Mouse (Mus musculus) hindbrain, embryonic 12.5 days (tissue): ENCODE measurements around the gene Gm20388. TPM values are rescaled to one million over a fixed set of nuclear protein-coding genes. Genes with fewer than 3 reads are reported as not detected.

ENCODE experiments used
- ATAC-seq: fragments of 200-750 bp; cut with Nextera tagmentation; 2 replicates; pipeline ENCODE4 v1.8.0; 2017; ENCODE audit warnings: moderate TSS enrichment; ENCODE audit not compliant: low FRiP score
- H3K27ac ChIP-seq: fragments of 300-500 bp; sonication (generic); 2 replicates; pipeline ENCODE4 v1.5.1; 2016; ENCODE audit warnings: mild to moderate bottlenecking
- H3K27me3 ChIP-seq: fragments of 300-500 bp; sonication (generic); 2 replicates; pipeline ENCODE4 v1.6.1; 2016; ENCODE audit warnings: mild to moderate bottlenecking
- H3K36me3 ChIP-seq: fragments of 300-500 bp; sonication (generic); 2 replicates; pipeline ENCODE4 v1.6.1; 2016; ENCODE audit warnings: mild to moderate bottlenecking
- H3K4me1 ChIP-seq: fragments of 300-500 bp; sonication (generic); 2 replicates; pipeline ENCODE4 v1.6.1; 2016
- H3K4me2 ChIP-seq: fragments of 300-500 bp; sonication (generic); replicated peaks from 2 replicates; pipeline ENCODE4 v1.6.1; 2016; ENCODE audit warnings: mild to moderate bottlenecking
- H3K4me3 ChIP-seq: fragments of 300-500 bp; sonication (generic); 2 replicates; pipeline ENCODE4 v1.5.1; 2016; ENCODE audit warnings: mild to moderate bottlenecking
- H3K9ac ChIP-seq: fragments of 300-500 bp; sonication (generic); 2 replicates; pipeline ENCODE4 v1.6.1; 2016; ENCODE audit warnings: mild to moderate bottlenecking, moderate library complexity
- H3K9me3 ChIP-seq: fragments of 300-500 bp; sonication (generic); replicated peaks from 2 replicates; pipeline ENCODE4 v1.6.1; 2016; ENCODE audit warnings: mild to moderate bottlenecking
- WGBS: fragments of 180-500 bp; shearing (Covaris S2); methylation state at CpG from one replicate; pipeline ENCODE4 v1.1.7; 2016; 5-methylcytosine and 5-hydroxymethylcytosine counted together
- polyA plus RNA-seq: library from polyadenylated mRNA; unstranded; fragments of >200 nt; fragmentation: Nextera tagmentation; extraction: Ambion mirVana; gene quantifications from 2 replicates; pipeline ENCODE4 v1.2.1, GENCODE M21; 2016

The Gm20388 gene
- polyA plus RNA-seq, 1 experiment from 2014 or later = not detected

- H3K9ac ChIP-seq = no peak overlapping the region
- H3K27ac ChIP-seq = no peak overlapping the region
- H3K4me1 ChIP-seq = no peaks in the 10 kb centered on the region
- WGBS = 89% methylated on average over 3 of the region's 3 CpGs
- no peaks in the 10 kb centered on the region for H3K9me3 ChIP-seq
- H3K4me3 ChIP-seq = no peak overlapping the region
- H3K36me3 ChIP-seq = peaks cover 69% of the 10 kb centered on the region
- no peak for ATAC-seq
- H3K27me3 ChIP-seq = no peaks in the 10 kb centered on the region
- no peak overlapping the region for H3K4me2 ChIP-seq
These were observed 2085.3 kb downstream of the Gm20388 start for GRCm38 (mm10) chr8:121995895-121996294.

DNA sequence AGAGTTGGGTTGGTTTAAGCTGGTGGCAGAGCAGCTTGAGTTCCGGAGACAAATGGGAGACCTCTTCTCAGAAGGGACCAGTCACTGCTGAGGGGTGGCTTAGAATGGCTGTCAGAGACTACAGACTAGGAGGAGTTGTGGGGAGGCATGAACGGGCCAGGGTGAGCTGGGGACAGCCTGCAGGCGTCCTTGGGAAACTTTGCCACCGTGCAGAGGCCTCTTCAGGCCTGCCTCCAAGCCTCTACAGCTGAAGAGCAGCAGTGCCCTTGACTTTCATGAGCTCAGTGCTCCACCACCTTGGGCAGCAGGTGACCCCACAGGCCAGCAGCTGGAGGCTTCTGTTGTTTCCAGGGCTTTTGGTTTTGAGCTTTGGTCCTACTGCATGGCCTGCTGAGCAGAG, 2088.0 kb downstream of the Gm20388 start:
- Histone ChIP-seq H3K4me3 (no peak overlapping the region), H3K36me3 (peaks cover 70% of the 10 kb centered on the region), H3K4me1 (no peaks in the 10 kb centered on the region), H3K9me3 (no peaks in the 10 kb centered on the region), H3K4me2 (no peak overlapping the region), H3K27ac (no peak overlapping the region), H3K27me3 (no peaks in the 10 kb centered on the region), H3K9ac (no peak overlapping the region)
- 90% methylated on average over 4 of the region's 4 CpGs for WGBS
- no peak for ATAC-seq

- H3K4me3 ChIP-seq = no peak overlapping the region
- no peak overlapping the region for H3K9ac ChIP-seq
- 92% methylated on average over 5 of the region's 5 CpGs for whole genome bisulfite sequencing
- no peak overlapping the region for H3K4me2 ChIP-seq
- H3K36me3 ChIP-seq = peaks cover 68% of the 10 kb centered on the region
- H3K4me1 ChIP-seq = no peaks in the 10 kb centered on the region
- no peaks in the 10 kb centered on the region for H3K9me3 ChIP-seq
- H3K27me3 ChIP-seq = no peaks in the 10 kb centered on the region
- no peak overlapping the region for H3K27ac ChIP-seq
- no peak for ATAC-seq
These were observed 2088.6 kb downstream of the Gm20388 start for GRCm38 (mm10) chr8:121999211-121999610.

GRCm38 (mm10) chr8:122001339-122002115, 2090.9 kb downstream of the Gm20388 start:
- no peak overlapping the region for H3K9ac ChIP-seq
- 88% methylated on average over 15 of the region's 15 CpGs for WGBS
- no peak overlapping the region for H3K4me2 ChIP-seq
- no peaks in the 10 kb centered on the region for H3K9me3 ChIP-seq
- H3K27ac ChIP-seq = no peak overlapping the region
- ATAC-seq = no peak
- H3K4me3 ChIP-seq = no peak overlapping the region
- H3K36me3 ChIP-seq = peaks cover 68% of the 10 kb centered on the region
- H3K27me3 ChIP-seq = no peaks in the 10 kb centered on the region
- H3K4me1 ChIP-seq = no peaks in the 10 kb centered on the region

DNA sequence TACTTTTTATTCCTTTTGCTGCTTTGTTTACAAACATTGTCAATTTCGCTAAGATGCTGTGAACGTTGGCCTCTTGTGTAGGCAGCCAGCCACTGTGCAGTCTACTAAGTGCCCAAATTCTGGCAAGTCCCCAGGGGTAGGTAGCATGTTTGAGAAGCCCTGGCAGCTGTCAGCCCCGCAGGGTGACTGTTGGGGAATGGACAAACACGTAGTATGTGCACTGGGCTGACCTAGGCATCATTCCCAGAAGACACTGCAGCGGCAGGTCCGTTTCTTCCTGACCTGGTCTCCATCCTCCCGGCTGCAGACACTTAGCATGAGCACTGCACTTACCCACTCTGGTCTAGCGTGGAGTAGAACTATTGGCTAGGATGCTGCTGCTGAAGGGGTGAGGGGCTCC, 2093.0 kb downstream of the Gm20388 start:
- H3K9me3 ChIP-seq = no peaks in the 10 kb centered on the region
- no peak overlapping the region for H3K9ac ChIP-seq
- WGBS = 82% methylated on average over 8 of the region's 8 CpGs
- H3K27ac ChIP-seq = peak overlapping the region; percentile 57; the same call in 1 of the 2 replicates
- peaks cover 67% of the 10 kb centered on the region for H3K36me3 ChIP-seq
- no peak overlapping the region for H3K4me2 ChIP-seq
- no peaks in the 10 kb centered on the region for H3K27me3 ChIP-seq
- no peaks in the 10 kb centered on the region for H3K4me1 ChIP-seq
- no peak for ATAC-seq
- H3K4me3 ChIP-seq = no peak overlapping the region

- Histone ChIP-seq H3K27ac (peak overlapping the region; percentile 57; the same call in 1 of the 2 replicates), H3K36me3 (peaks cover 67% of the 10 kb centered on the region), H3K4me2 (no peak overlapping the region)
These were observed 2093.5 kb downstream of the Gm20388 start for GRCm38 (mm10) chr8:122004131-122004530.

DNA sequence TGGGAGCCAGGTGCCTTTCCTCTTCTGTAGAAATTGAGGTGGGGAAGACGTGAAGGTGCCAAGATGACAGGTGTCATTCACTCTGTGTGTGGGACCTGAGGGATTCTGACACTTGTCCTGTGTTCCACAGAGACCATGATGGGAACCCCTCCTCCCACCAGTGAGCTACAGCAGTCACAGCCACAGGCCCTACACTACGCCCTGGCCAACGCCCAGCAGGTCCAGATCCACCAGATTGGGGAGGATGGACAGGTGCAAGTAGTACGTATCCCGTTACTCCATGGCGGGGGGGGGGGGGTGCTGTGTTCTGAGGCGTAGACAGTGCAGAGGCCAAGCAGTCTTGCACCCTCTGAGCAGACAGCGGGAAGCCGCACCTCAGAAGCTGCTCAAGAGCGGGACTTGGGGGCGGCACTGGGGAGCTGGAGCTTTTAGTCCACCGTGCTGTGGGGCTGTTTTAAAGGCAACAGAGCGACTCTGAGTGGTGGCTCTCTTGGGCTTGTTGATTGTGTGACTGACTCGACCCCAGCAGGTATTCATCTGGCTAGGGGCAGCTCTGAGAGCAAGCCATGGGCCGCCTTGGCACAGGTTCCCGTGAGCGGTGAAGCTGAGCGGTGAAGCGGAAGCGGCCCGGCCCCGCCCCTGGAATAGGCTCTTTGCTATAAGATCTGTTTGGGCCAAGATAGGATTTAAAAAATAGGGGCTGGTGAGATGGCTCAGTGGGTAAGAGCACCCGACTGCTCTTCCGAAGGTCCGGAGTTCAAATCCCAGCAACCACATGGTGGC, 2095.0 kb downstream of the Gm20388 start:
- H3K4me3 ChIP-seq = no peak overlapping the region
- H3K4me2 ChIP-seq = no peak overlapping the region
- H3K27ac ChIP-seq = no peak overlapping the region
- no peaks in the 10 kb centered on the region for H3K9me3 ChIP-seq
- no peak for ATAC-seq
- no peaks in the 10 kb centered on the region for H3K4me1 ChIP-seq
- H3K36me3 ChIP-seq = peaks cover 70% of the 10 kb centered on the region
- H3K9ac ChIP-seq = no peak overlapping the region
- H3K27me3 ChIP-seq = no peaks in the 10 kb centered on the region
- 87% methylated on average over 25 of the region's 25 CpGs for whole genome bisulfite sequencing

More at GRCm38 (mm10) chr8:122004131-122004530, 2093.5 kb downstream of the Gm20388 start:
- no peaks in the 10 kb centered on the region for H3K9me3 ChIP-seq
- H3K4me1 ChIP-seq = no peaks in the 10 kb centered on the region
- no peaks in the 10 kb centered on the region for H3K27me3 ChIP-seq
- H3K9ac ChIP-seq = no peak overlapping the region
- 69% methylated on average over 5 of the region's 5 CpGs for WGBS
- no peak overlapping the region for H3K4me3 ChIP-seq
- ATAC-seq = no peak

DNA sequence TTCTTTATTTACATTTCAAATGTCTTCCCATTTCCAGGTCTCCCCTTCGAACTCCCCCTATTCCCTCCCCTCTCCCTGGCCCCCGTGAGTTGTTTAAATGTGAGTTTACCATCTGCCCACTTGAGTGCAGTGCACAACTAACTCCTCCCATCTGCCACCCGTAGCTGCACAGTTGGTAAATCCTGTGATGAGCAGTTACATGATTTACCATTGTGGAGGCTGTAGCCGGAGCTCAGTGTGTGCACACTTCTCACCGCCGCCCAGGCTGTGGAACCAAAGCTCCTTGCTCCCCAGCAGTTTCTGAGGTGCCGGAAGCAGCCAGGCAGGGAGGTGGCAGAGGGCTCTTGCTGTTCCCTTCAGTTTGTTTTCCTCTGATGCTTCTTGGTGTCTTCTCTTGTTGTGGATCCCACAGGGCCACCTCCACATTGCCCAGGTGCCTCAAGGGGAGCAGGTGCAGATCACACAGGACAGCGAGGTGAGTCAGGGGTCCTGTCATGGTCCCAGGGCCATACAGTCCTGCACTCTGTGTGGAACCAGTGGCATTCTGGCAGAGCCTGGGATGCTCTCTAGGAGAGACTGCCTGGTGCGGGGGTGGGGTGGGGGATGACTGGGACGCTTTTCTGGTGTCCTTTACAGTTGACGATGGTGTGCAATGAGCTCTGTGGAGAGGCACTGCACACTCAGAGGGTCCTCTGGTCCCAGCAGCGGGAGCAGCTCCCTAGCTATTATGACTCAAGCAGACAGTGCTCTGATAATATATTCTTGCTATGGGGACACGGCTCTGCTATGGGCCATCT, 2096.2 kb downstream of the Gm20388 start:
- H3K4me2 ChIP-seq = no peak overlapping the region
- H3K4me1 ChIP-seq = peaks cover 3% of the 10 kb centered on the region; the same call in 1 of the 2 replicates
- ATAC-seq = no peak
- H3K9me3 ChIP-seq = no peaks in the 10 kb centered on the region
- H3K36me3 ChIP-seq = peaks cover 63% of the 10 kb centered on the region
- WGBS = 87% methylated on average over 13 of the region's 13 CpGs
- no peaks in the 10 kb centered on the region for H3K27me3 ChIP-seq
- H3K4me3 ChIP-seq = no peak overlapping the region
- no peak overlapping the region for H3K9ac ChIP-seq
- H3K27ac ChIP-seq = no peak overlapping the region

DNA sequence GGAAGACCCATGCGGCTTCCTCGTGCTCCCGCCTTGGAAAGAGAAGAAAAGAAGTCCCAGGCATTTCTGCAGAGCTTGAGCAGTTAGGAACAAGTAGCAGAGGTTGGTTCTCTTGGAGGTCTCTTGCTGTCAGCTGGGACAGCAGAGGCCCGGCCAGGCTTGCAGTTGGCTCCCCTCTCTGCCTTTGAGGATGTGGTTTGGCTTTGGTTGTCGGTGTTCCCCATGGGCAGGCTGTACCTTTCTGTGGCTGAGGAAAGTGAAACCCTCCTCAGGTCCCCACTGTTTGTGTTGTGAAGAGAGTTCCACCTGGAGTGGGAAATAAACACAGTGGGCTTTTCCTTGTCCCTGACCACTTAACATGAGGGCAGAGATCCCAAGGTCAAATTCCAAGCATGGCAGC, 2097.8 kb downstream of the Gm20388 start:
- peaks cover 55% of the 10 kb centered on the region for H3K36me3 ChIP-seq
- no peak overlapping the region for H3K27ac ChIP-seq
- H3K27me3 ChIP-seq = no peaks in the 10 kb centered on the region
- H3K4me2 ChIP-seq = no peak overlapping the region
- WGBS = 92% methylated on average over 5 of the region's 5 CpGs
- ATAC-seq = no peak
- no peaks in the 10 kb centered on the region for H3K9me3 ChIP-seq
- H3K4me3 ChIP-seq = no peak overlapping the region
- no peak overlapping the region for H3K9ac ChIP-seq
- H3K4me1 ChIP-seq = peaks cover 3% of the 10 kb centered on the region; the same call in 1 of the 2 replicates

- no peak overlapping the region for H3K9ac ChIP-seq
- ATAC-seq = no peak
- 92% methylated on average over 5 of the region's 5 CpGs for WGBS
- H3K4me3 ChIP-seq = no peak overlapping the region
- H3K27me3 ChIP-seq = no peaks in the 10 kb centered on the region
- no peaks in the 10 kb centered on the region for H3K9me3 ChIP-seq
- H3K4me2 ChIP-seq = no peak overlapping the region
- peaks cover 3% of the 10 kb centered on the region; the same call in 1 of the 2 replicates for H3K4me1 ChIP-seq
- H3K36me3 ChIP-seq = peaks cover 46% of the 10 kb centered on the region
- no peak overlapping the region for H3K27ac ChIP-seq
These were observed 2100.0 kb downstream of the Gm20388 start for GRCm38 (mm10) chr8:122010638-122011037.

DNA sequence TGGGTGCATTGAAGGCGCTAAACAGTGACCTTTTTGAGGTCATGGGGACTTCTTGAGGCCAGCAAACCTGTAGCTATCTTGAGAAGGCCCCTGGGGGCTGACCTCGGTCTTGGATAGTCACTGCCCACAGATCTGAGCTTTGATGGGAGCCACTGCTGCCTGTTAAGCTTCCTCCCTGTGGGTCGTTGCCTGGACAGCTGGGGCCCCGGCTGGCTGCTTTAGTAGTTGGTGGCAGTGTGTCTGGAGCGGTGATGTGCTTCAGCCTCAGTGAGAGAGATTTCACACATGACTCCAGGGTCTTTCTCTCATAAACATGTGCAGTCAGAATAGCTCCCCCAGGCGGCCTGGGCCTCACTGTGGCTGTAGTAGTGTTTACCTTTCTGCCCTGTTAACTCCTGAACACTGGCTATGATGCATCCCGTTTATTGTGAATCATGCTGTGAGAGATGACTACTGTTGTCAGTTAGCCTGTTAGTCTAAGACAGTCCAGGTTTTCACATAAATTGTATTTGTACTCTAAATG, 2100.5 kb downstream of the Gm20388 start:
- Histone ChIP-seq H3K36me3 (peaks cover 44% of the 10 kb centered on the region), H3K4me3 (no peak overlapping the region), H3K4me2 (no peak overlapping the region), H3K27me3 (no peaks in the 10 kb centered on the region), H3K4me1 (peaks cover 3% of the 10 kb centered on the region; the same call in 1 of the 2 replicates), H3K9ac (no peak overlapping the region), H3K9me3 (no peaks in the 10 kb centered on the region), H3K27ac (no peak overlapping the region)
- no peak for ATAC-seq
- 60% methylated on average over 7 of the region's 7 CpGs for WGBS

DNA sequence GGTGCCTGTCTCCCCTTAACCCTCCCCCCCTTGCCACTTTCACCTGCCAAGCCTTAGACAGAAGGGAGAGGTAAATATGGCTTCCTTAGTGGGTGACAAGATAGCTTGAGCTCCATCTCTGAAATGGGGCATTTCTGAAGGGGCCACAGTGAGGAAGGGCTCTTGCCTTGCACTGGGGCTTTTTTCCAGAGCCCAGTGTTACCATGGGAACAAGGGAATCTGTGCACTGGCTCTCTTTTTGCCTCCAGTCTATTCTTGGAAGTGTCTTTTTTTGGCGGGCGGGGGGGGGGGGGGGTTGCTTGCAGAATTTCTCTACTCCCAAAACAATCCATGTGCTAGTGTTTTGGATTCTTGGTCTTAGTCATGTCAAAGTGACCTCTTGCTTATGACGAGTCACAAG, 2104.0 kb downstream of the Gm20388 start:
- Histone ChIP-seq H3K27me3 (no peaks in the 10 kb centered on the region), H3K9ac (no peak overlapping the region), H3K9me3 (no peaks in the 10 kb centered on the region), H3K4me3 (no peak overlapping the region), H3K36me3 (peaks cover 46% of the 10 kb centered on the region), H3K27ac (no peak overlapping the region), H3K4me1 (peaks cover 3% of the 10 kb centered on the region; the same call in 1 of the 2 replicates), H3K4me2 (no peak overlapping the region)
- 79% methylated on average over 3 of the region's 3 CpGs for WGBS
- ATAC-seq = no peak
